Comparison of ENCODE assay signal across 8 mouse cellular contexts in genomic region chr8:35919859-35920675, GRCm38 (mm10).
DNase-seq lines count a peak whose midpoint lies in the region; ATAC-seq lines count a peak whose summit lies in the region.
"Had no signal": no experiment of that assay in that cellular context is flagged by ENCODE, and none has a peak within 500 bp of the region (broad histone marks: within the 10 kb centered on the region; RNA-seq: fewer than 3 reads in every experiment).

No protein-coding gene starts in this region.

- 41% methylated on average over 8 of the region's 8 CpGs for WGBS in liver, embryonic 11.5 days
- WGBS in hindbrain, embryonic 16.5 days: 18% methylated on average over 8 of the region's 8 CpGs

- no peaks in the 10 kb centered on the region; the same call in 1 of the 2 replicates for H3K4me1 ChIP-seq in liver, embryonic 11.5 days (replicated peaks; ENCODE audit: control insufficient read depth, insufficient read depth, low read length)
- H3K4me1 ChIP-seq in hindbrain, embryonic 16.5 days (ENCODE audit: control insufficient read depth, insufficient read depth, low read depth, low read length): peaks cover 4% of the 10 kb centered on the region; the same call in 1 of the 2 replicates

- H3K27me3 ChIP-seq in liver, embryonic 11.5 days (replicated peaks; ENCODE audit: control insufficient read depth, insufficient read depth, low read length): no peaks in the 10 kb centered on the region
- H3K27me3 ChIP-seq in hindbrain, embryonic 16.5 days (replicated peaks; ENCODE audit: control insufficient read depth, insufficient read depth, low read length): no peaks in the 10 kb centered on the region

- H3K9ac ChIP-seq in liver, embryonic 11.5 days (ENCODE audit: low read depth, low read length): no peak overlapping the region
- H3K9ac ChIP-seq in hindbrain, embryonic 16.5 days (ENCODE audit: low read depth, low read length): no peak overlapping the region

- H3K4me2 ChIP-seq in liver, embryonic 11.5 days: no peak overlapping the region
- no peak overlapping the region for H3K4me2 ChIP-seq in hindbrain, embryonic 16.5 days (ENCODE audit: low read length)

- no peak for DNase-seq in liver, embryonic 11.5 days (ENCODE audit: low spot score)
- no peak for DNase-seq in liver
- DNase-seq in embryo, embryonic 10 days (ENCODE audit: low spot score): peak; percentile 83
- peak; percentile 29 for DNase-seq in lung, postnatal 36 days
- DNase-seq in thymus, postnatal 36 days: no peak
- DNase-seq: cerebellum, postnatal 36 days had no signal

- ATAC-seq in liver, embryonic 11.5 days (replicated peaks; ENCODE audit: low FRiP score): peak; percentile 39; the same call in 1 of the 2 replicates
- ATAC-seq in hindbrain, embryonic 16.5 days: peak; percentile 54; the same call in 1 of the 2 replicates
- ATAC-seq in megakaryocyte progenitor cell, adult 5-6 weeks (replicated peaks; ENCODE audit: poor library complexity): no peak

- no peaks in the 10 kb centered on the region for H3K9me3 ChIP-seq in liver, embryonic 11.5 days (ENCODE audit: control insufficient read depth, low read length)
- H3K9me3 ChIP-seq in hindbrain, embryonic 16.5 days (ENCODE audit: control insufficient read depth, low read length): no peaks in the 10 kb centered on the region

- H3K36me3 ChIP-seq in liver, embryonic 11.5 days (ENCODE audit: control insufficient read depth, insufficient read depth, low read length): no peaks in the 10 kb centered on the region
- no peaks in the 10 kb centered on the region for H3K36me3 ChIP-seq in hindbrain, embryonic 16.5 days (ENCODE audit: control insufficient read depth, insufficient read depth, low read length)

- H3K4me3 ChIP-seq in liver, embryonic 11.5 days (ENCODE audit: low read depth, low read length): no peak overlapping the region
- no peak overlapping the region for H3K4me3 ChIP-seq in hindbrain, embryonic 16.5 days (ENCODE audit: low read length)

- H3K27ac ChIP-seq in liver, embryonic 11.5 days (ENCODE audit: low read depth, low read length): no peak overlapping the region
- H3K27ac ChIP-seq in hindbrain, embryonic 16.5 days (ENCODE audit: low read depth, low read length): no peak overlapping the region

Comparison
In these comparisons a context has a peak if more than half of its experiments do, and no peak if none do; other contexts are left out.
1. DNase-seq: peak in embryo, embryonic 10 days (single experiment) and lung, postnatal 36 days (single experiment); none in liver, embryonic 11.5 days (single experiment), liver (single experiment) and thymus, postnatal 36 days (0 of 2).